ENCODE assay signal across 11 mouse cellular contexts in genomic region chr2:180306423-180307168, GRCm38 (mm10). TPM values are rescaled to one million over a fixed set of nuclear protein-coding genes. Genes with fewer than 3 reads are reported as not detected.
DNase-seq lines count a peak whose midpoint lies in the region; ATAC-seq lines count a peak whose summit lies in the region.
"Had no signal": no experiment of that assay in that cellular context is flagged by ENCODE, and none has a peak within 500 bp of the region (broad histone marks: within the 10 kb centered on the region; RNA-seq: fewer than 3 reads in every experiment).

No protein-coding gene starts in this region.

- no peaks in the 10 kb centered on the region for H3K36me3 ChIP-seq in kidney, embryonic 14.5 days (ENCODE audit: control insufficient read depth, insufficient read depth, low read length)

- H3K9ac ChIP-seq in kidney, embryonic 14.5 days (ENCODE audit: low read depth, low read length), result no peak overlapping the region

- no peak overlapping the region for H3K4me2 ChIP-seq in kidney, embryonic 14.5 days (replicated peaks; ENCODE audit: low read depth, low read length)

- no peaks in the 10 kb centered on the region for H3K4me1 ChIP-seq in kidney, embryonic 14.5 days (ENCODE audit: control insufficient read depth, insufficient read depth, low read length)

- no peak overlapping the region for H3K4me3 ChIP-seq in kidney, embryonic 14.5 days (ENCODE audit: low read length)

- DNase-seq in left cerebral cortex, postnatal 14 days (ENCODE audit: low spot score in 2 of 2), result peak; percentile 7 to 25
- no peak for DNase-seq in left cerebral cortex, adult 11 months (ENCODE audit: low spot score)
- DNase-seq in cerebellum, adult 8-10 months, result peak; percentile 3
- DNase-seq in heart, adult 9 months (ENCODE audit: low spot score in 2 of 2), result peak; percentile 62 to 79
- DNase-seq in skeletal muscle tissue, adult 2 months (ENCODE audit: low read depth, low spot score), result peak; percentile 73
- no peak for DNase-seq in kidney, postnatal 4 days
- DNase-seq in layer of hippocampus, adult 8-10 months (ENCODE audit: low spot score in 2 of 2), result no peak
- DNase-seq: liver had no signal

- H3K9me3 ChIP-seq in kidney, embryonic 14.5 days (ENCODE audit: control insufficient read depth, low read length), result no peaks in the 10 kb centered on the region

- intact Hi-C loops in left cerebral cortex, postnatal 14 days (cut with DNase I), result no loop called here

- no peak for ATAC-seq in kidney, embryonic 14.5 days (ENCODE audit: low FRiP score, low TSS enrichment)

- WGBS in kidney, embryonic 14.5 days, result 80% methylated on average over 8 of the region's 8 CpGs

- H3K27ac ChIP-seq in kidney, embryonic 14.5 days (ENCODE audit: low read depth, low read length), result no peak overlapping the region

- H3K27me3 ChIP-seq in kidney, embryonic 14.5 days (ENCODE audit: control insufficient read depth, insufficient read depth, low read length), result no peaks in the 10 kb centered on the region

RNA-seq across cellular contexts. Expression of gene Rbbp8nl, which starts 16.9 kb away (rescaled TPM):
- total RNA-seq in left cerebral cortex, postnatal 14 days (2021), result not detected
- polyA plus RNA-seq in kidney, embryonic 14.5 days (2014; fragmentation: Nextera tagmentation; extraction: Ambion mirVana), result 0.37 and 1.1 TPM in 2 replicates
- not detected for total RNA-seq in layer of hippocampus, adult 8-10 months (2022)
- polyA plus RNA-seq: heart, embryonic 14.5 days; neural tube, embryonic 14.5 days had no signal

RNA-seq across cellular contexts. Expression of gene Gata5, which starts 27.9 kb away (rescaled TPM):
- total RNA-seq in left cerebral cortex, postnatal 14 days (2021), result not detected
- polyA plus RNA-seq in kidney, embryonic 14.5 days (2014; fragmentation: Nextera tagmentation; extraction: Ambion mirVana), result 3.5 and 4.5 TPM in 2 replicates
- total RNA-seq in layer of hippocampus, adult 8-10 months (2022), result not detected
- polyA plus RNA-seq: neural tube, embryonic 14.5 days had no signal

RNA-seq across cellular contexts. Expression of gene Cables2, which starts 33.3 kb away (rescaled TPM):
- total RNA-seq in left cerebral cortex, postnatal 14 days (2021), result 10 to 100 TPM; 30.4 to 34.6 TPM
- polyA plus RNA-seq in kidney, embryonic 14.5 days (2014; fragmentation: Nextera tagmentation; extraction: Ambion mirVana), result 13.3 and 21.1 TPM in 2 replicates
- total RNA-seq in layer of hippocampus, adult 8-10 months (2022), result 10 to 100 TPM; 30.1 to 32.9 (median 31.7) TPM

RNA-seq across cellular contexts. Expression of gene Rps21, which starts 49.4 kb away (rescaled TPM):
- 100 to 1,000 TPM; 565 to 568 TPM for total RNA-seq in left cerebral cortex, postnatal 14 days (2021)
- polyA plus RNA-seq in kidney, embryonic 14.5 days (2014; fragmentation: Nextera tagmentation; extraction: Ambion mirVana), result 730 and 1,037 TPM in 2 replicates
- 100 to 1,000 TPM; 566 to 881 (median 750) TPM for total RNA-seq in layer of hippocampus, adult 8-10 months (2022)

Comparison
In these comparisons a context has a peak if more than half of its experiments do, and no peak if none do; other contexts are left out.
1. DNase-seq: peak in left cerebral cortex, postnatal 14 days (2 of 2), cerebellum, adult 8-10 months (single experiment), heart, adult 9 months (2 of 2) and skeletal muscle tissue, adult 2 months (single experiment); none in left cerebral cortex, adult 11 months (single experiment), kidney, postnatal 4 days (0 of 2) and layer of hippocampus, adult 8-10 months (0 of 2).